Mouse (Mus musculus): ENCODE measurements around the gene Mef2d. TPM values are rescaled to one million over a fixed set of nuclear protein-coding genes. Genes with fewer than 3 reads are reported as not detected.

Mef2d gene
- polyA plus RNA-seq (2012; ENCODE audit: insufficient read depth, low replicate concordance) = 60.2 and 145 TPM in 2 replicates

DNA sequence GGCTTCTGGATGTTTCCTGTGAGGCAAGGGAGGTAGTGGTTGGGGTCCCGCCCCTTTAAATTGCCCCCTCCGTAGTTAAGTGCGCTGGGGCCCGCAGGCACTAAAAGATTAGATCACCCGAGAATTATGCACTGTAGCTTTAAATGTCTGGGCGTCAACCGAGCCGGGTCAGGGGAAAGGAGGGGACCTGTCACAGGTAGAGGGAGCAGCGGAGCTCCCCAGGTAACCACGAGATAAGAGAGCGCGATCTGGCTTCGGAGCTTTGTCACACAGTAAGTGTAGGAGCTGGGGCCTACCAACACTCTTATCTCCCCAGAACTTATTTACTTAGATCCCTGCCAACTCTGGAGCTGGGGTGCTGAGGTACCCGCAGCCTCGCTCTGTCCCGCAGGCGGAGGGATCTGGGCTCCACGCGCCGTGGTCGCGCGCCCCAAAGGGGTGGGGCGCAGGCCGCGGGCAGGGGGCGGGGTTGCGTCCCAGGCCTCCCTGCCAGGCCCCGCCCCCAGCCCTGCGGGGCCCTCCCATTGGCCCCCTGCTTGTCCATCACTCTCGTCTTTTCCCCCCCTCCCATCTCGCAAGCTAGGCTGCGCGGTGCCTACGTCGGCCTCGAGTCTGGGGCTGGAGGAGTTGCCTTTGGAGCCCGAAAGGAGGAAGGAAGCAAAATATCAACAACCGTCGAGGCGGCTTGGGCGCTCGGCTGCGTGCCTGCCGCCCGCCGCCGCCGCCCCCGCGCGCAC, at the start of gene Mef2d:
Gene Mef2d (plus strand): TSS at position 586 of the 737 bp plus-strand sequence.
- H3K4me1 ChIP-seq = peaks cover 78% of the 10 kb centered on the region
- no peaks in the 10 kb centered on the region for H3K9me3 ChIP-seq
- no peaks in the 10 kb centered on the region for H3K27me3 ChIP-seq (replicated peaks)
- no peak for TF ChIP-seq GATA1 (IDR thresholded peaks at IDR 0.05; ENCODE audit: borderline replicate concordance, low read length)
- TF ChIP-seq FLI1 (IDR thresholded peaks at IDR 0.05; ENCODE audit: low read length) = no peak
- peaks cover 20% of the 10 kb centered on the region for H3K36me3 ChIP-seq (replicated peaks; ENCODE audit: low read length)
- peak within 1 kb of the TSS; percentile 96 for H3K4me3 ChIP-seq (replicated peaks)

DNA sequence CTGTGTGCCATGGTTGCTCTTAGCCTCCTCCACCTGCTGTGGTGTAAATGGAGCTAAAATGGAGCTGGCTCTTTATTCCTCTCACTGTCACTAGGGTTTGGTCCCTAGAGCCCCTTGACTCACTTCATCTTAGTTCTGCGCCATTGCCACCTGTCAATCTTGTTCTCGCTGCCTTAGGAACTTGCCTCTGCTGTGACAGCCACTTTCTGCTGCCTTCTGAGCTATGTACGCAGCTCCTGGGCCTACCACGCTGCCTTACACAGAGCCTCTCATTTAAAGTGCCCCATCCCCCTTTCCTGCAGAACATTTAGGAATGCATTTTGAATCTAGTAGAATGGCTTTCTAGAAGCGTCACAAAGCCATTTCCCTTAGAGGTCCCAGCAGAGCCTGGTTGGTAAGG, 48.0 kb upstream of the Mef2d start:
- Histone ChIP-seq H3K27me3 (replicated peaks) (no peaks in the 10 kb centered on the region), H3K4me1 (peaks cover 26% of the 10 kb centered on the region), H3K9me3 (no peaks in the 10 kb centered on the region), H3K4me3 (replicated peaks) (no peak overlapping the region), H3K36me3 (replicated peaks; ENCODE audit: low read length) (peaks cover 79% of the 10 kb centered on the region)
- TF ChIP-seq FLI1 (IDR thresholded peaks at IDR 0.05; ENCODE audit: low read length) (no peak), GATA1 (IDR thresholded peaks at IDR 0.05; ENCODE audit: borderline replicate concordance, low read length) (no peak)

DNA sequence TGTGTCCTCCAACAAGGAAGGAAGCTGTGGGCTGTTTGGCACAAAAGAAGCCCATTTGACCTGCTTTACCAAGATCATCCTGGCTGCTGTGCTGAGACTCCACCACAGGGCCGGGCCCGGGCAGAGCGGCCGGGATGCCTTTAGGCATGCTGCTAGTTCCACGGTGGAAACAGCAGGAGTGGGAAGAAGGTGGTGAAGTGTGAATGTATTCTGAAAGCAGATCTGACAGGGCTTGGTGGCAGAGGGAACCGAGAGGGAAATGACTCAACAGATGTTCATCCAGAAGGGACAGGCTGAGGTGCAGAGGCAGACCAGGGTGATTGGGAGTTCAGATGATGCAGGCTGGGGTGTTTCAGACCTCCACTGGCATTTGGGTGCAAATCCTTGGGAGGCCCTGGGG, 44.5 kb upstream of the Mef2d start:
- TF ChIP-seq FLI1 (IDR thresholded peaks at IDR 0.05; ENCODE audit: low read length) (no peak), GATA1 (IDR thresholded peaks at IDR 0.05; ENCODE audit: borderline replicate concordance, low read length) (no peak)
- Histone ChIP-seq H3K36me3 (replicated peaks; ENCODE audit: low read length) (peaks cover 75% of the 10 kb centered on the region), H3K4me1 (peaks cover 49% of the 10 kb centered on the region), H3K4me3 (replicated peaks) (peak overlapping the region; percentile 17), H3K9me3 (no peaks in the 10 kb centered on the region), H3K27me3 (replicated peaks) (no peaks in the 10 kb centered on the region)

DNA sequence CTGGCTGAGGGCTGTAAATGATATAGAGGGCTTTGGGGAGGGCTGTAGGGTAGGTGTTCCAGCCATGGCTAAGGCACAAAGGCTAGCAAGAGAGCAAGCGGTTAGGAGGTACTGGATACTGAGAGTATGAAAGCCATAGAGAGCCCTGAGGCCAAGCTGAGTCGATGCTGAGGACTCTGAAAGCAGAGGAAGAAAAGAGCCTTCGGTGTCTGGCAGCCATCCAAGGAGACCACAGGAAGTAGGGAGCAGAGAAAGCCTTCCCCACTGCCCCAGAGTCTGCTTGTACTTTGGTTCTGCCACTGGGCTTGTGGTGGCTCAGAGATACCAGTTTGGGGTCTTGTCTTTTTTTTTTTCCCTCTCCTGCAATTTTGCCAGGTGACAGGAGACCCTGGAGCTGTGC, 41.9 kb upstream of the Mef2d start:
- H3K36me3 ChIP-seq (replicated peaks; ENCODE audit: low read length) = peaks cover 74% of the 10 kb centered on the region
- no peak overlapping the region for H3K4me3 ChIP-seq (replicated peaks)
- TF ChIP-seq FLI1 (IDR thresholded peaks at IDR 0.05; ENCODE audit: low read length) = no peak
- H3K9me3 ChIP-seq = no peaks in the 10 kb centered on the region
- H3K27me3 ChIP-seq (replicated peaks) = no peaks in the 10 kb centered on the region
- peaks cover 45% of the 10 kb centered on the region for H3K4me1 ChIP-seq

DNA sequence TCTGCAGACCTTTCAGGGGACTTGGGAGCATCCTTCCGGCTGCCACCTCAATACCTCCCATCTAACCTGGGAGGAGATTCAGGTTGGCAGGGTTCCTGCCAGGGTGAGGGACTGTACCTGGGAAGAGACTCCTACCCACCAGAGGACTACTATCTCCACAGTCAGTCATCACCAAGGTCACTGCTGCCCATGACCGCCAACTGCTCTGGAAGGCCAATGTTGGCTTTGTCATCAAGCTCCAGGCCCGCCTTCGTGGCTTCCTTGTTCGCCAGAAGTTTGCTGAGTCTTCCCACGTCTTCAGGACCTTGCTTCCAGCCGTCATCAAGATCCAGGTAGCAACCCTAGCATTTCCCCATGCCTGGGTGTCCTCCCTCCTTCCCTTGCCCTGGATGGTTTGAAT, 40.4 kb upstream of the Mef2d start:
- no peak for TF ChIP-seq GATA1 (IDR thresholded peaks at IDR 0.05; ENCODE audit: borderline replicate concordance, low read length)
- TF ChIP-seq FLI1 (IDR thresholded peaks at IDR 0.05; ENCODE audit: low read length) = no peak
- Histone ChIP-seq H3K4me3 (replicated peaks) (no peak overlapping the region), H3K36me3 (replicated peaks; ENCODE audit: low read length) (peaks cover 83% of the 10 kb centered on the region), H3K27me3 (replicated peaks) (no peaks in the 10 kb centered on the region), H3K9me3 (no peaks in the 10 kb centered on the region), H3K4me1 (peaks cover 46% of the 10 kb centered on the region)

DNA sequence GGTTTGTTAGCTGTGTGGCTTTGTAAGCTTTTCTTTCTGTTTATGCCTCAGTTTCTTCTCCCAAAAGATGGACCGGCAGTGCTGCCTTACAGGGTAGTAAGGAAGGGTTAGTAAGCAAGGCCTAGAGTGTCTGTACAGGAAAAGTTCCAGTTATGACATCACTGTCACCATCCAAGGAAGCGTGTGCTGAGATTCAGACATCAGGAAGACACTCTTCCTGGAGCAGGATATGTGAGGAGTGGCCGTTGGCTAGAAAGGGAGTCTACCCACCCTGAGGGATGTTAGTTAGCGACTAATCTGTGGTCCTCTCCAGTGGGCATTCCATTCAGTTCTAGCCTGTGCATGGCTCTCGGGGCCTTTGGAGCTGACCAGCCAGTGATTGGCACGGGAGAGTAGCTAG, 40.0 kb upstream of the Mef2d start:
- Histone ChIP-seq H3K4me1 (peaks cover 42% of the 10 kb centered on the region), H3K27me3 (replicated peaks) (no peaks in the 10 kb centered on the region), H3K4me3 (replicated peaks) (no peak overlapping the region), H3K36me3 (replicated peaks; ENCODE audit: low read length) (peaks cover 82% of the 10 kb centered on the region), H3K9me3 (no peaks in the 10 kb centered on the region)
- TF ChIP-seq FLI1 (IDR thresholded peaks at IDR 0.05; ENCODE audit: low read length) = no peak
- TF ChIP-seq GATA1 (IDR thresholded peaks at IDR 0.05; ENCODE audit: borderline replicate concordance, low read length) = no peak

DNA sequence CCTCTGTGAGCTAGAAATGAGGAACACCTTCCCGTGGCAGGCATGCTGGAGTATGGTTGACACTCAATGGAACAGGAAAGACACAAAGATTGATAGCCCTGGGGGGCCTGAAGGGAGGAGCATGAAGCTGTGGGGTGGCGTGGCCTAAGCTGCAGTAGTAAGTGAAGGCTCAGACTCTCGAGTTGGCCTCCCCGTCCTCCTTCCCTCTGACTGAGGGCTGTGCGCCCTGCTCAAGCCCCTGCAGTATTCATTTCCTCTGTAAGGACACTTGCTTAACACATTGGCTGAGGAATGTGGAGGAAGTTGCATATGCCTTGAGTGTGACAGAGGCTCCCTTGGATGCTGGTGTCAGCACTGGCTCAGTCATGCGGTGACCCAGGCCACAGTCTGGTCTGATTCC, 39.6 kb upstream of the Mef2d start:
- Histone ChIP-seq H3K9me3 (no peaks in the 10 kb centered on the region), H3K36me3 (replicated peaks; ENCODE audit: low read length) (peaks cover 82% of the 10 kb centered on the region), H3K4me1 (peaks cover 38% of the 10 kb centered on the region), H3K27me3 (replicated peaks) (no peaks in the 10 kb centered on the region), H3K4me3 (replicated peaks) (no peak overlapping the region)
- TF ChIP-seq FLI1 (IDR thresholded peaks at IDR 0.05; ENCODE audit: low read length) (no peak), GATA1 (IDR thresholded peaks at IDR 0.05; ENCODE audit: borderline replicate concordance, low read length) (no peak)

DNA sequence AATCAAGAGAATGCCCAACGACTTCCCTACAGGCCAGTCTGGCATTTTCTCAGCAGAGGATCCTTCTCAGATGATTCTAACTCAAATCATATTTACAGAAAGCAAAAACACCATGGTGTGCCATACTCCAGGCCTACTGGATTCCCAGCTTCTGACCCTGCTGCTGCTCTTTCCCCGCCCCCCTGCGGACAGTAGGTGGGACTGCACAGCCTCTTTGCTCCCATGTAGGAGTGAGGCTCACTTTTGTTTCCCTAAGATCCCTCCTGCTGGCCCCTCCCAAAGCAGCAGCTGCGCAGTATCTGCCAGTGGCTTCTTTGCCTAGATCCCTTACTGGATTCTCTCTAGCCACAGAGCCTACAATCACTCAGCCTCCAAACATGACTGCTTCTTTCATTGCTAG, 36.0 kb upstream of the Mef2d start:
- TF ChIP-seq FLI1 (IDR thresholded peaks at IDR 0.05; ENCODE audit: low read length) (no peak), GATA1 (IDR thresholded peaks at IDR 0.05; ENCODE audit: borderline replicate concordance, low read length) (no peak)
- H3K36me3 ChIP-seq (replicated peaks; ENCODE audit: low read length) = peaks cover 86% of the 10 kb centered on the region
- no peaks in the 10 kb centered on the region for H3K9me3 ChIP-seq
- H3K4me1 ChIP-seq = peaks cover 22% of the 10 kb centered on the region
- no peak overlapping the region for H3K4me3 ChIP-seq (replicated peaks)
- H3K27me3 ChIP-seq (replicated peaks) = no peaks in the 10 kb centered on the region

DNA sequence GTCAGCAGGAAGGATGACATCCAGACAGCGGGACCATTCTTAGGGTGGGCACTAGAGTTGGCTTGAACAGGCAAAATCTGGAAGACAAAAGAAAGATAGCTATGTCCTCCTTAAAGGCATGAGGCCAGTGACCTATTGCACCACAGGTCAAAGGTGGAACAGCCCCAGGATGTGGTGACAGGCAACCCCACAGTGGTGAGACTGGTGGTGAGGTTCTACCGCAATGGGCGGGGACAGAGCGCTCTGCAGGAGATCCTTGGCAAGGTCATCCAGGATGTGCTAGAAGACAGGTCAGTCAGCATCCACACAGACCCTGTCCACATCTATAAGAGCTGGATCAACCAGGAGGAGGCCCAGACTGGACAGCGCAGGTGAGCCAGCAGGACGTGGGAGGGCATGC, 33.0 kb upstream of the Mef2d start:
- Histone ChIP-seq H3K4me1 (peaks cover 6% of the 10 kb centered on the region; the same call in 1 of the 2 replicates), H3K27me3 (replicated peaks) (no peaks in the 10 kb centered on the region), H3K9me3 (no peaks in the 10 kb centered on the region), H3K36me3 (replicated peaks; ENCODE audit: low read length) (peaks cover 87% of the 10 kb centered on the region), H3K4me3 (replicated peaks) (no peak overlapping the region)
- TF ChIP-seq FLI1 (IDR thresholded peaks at IDR 0.05; ENCODE audit: low read length) (no peak), GATA1 (IDR thresholded peaks at IDR 0.05; ENCODE audit: borderline replicate concordance, low read length) (no peak)

DNA sequence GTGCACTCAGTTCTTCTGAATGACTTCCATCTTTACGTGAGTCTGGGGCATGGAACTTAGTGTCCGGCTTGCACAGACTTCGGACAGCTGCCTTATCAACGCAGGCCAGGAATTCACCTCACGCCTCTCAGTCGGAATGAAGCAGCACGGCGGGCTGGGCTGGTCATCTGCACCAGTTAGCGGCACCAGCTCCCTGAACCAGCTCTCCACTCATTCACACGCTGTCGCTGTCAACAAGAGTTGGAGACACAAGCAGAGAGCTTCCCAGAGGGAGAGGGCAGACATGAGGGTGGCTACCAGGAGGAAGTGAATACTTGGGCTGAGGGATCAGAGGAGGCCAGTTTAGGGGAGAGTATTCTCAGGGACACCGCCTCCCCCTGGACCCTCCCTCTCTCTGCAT, 27.8 kb upstream of the Mef2d start:
- Histone ChIP-seq H3K4me3 (replicated peaks) (no peak overlapping the region), H3K36me3 (replicated peaks; ENCODE audit: low read length) (peaks cover 86% of the 10 kb centered on the region), H3K9me3 (no peaks in the 10 kb centered on the region), H3K27me3 (replicated peaks) (peaks cover 1% of the 10 kb centered on the region), H3K4me1 (no peaks in the 10 kb centered on the region)
- no peak for TF ChIP-seq GATA1 (IDR thresholded peaks at IDR 0.05; ENCODE audit: borderline replicate concordance, low read length)
- no peak for TF ChIP-seq FLI1 (IDR thresholded peaks at IDR 0.05; ENCODE audit: low read length)
